Mouse (Mus musculus) neutrophil, adult 65 days (primary cell): ENCODE measurements around the gene Zfp965. TPM values are rescaled to one million over a fixed set of nuclear protein-coding genes. Genes with fewer than 3 reads are reported as not detected.

Experiments
- total RNA-seq: library from RNA; stranded (reverse); gene quantifications from 2 replicates; pipeline ENCODE4 v1.2.4, GENCODE M21; 2023

Zfp965 gene
- 0.36 and 0.41 TPM in 2 replicates for total RNA-seq

DNA sequence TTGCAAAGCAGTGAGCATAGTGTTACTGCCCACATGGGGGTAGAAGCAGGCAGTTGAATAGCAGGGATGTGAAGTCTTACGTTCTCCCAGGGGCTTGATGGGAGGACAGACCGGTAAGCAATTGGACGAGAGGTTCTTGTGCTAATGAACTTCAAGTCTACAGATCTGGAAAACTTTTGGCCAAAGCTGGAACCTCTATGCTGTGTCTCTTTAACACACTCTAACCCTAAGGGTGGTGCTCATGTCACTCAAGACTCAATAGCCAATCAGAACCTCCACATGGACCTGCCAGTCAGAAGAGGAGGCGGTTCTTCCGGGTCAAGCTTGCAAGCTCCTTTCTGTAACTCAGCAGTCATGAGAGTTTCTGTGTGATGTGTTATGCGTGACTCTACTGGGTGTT is at the start of gene Zfp965:
Zfp965 (plus strand) TSS at position 301 of the 400 bp plus-strand sequence.

GRCm38 (mm10) chr2:175435707-175436106 is 34.1 kb upstream of the Zfp965 start, which contains the start of gene Gm4724:
Gm4724 (minus strand) TSS chr2:175435807.

Other genes starting within 250 kb of the Zfp965 start
- gene Gm14440, start 194.9 kb upstream of the Zfp965 start, total RNA-seq, result 0.84 TPM in 1 of 2 replicates, not detected in the other
- 2.0 and 2.3 TPM in 2 replicates for gene Gm4631, start 131.8 kb upstream of the Zfp965 start, total RNA-seq
- 0.32 and 0.60 TPM in 2 replicates for gene Zfp968, start 97.5 kb upstream of the Zfp965 start, total RNA-seq
- gene Gm4724, start 34.2 kb upstream of the Zfp965 start, total RNA-seq, result not detected in 2 replicates
- gene Gm11007, start 174.0 kb downstream of the Zfp965 start, total RNA-seq, result not detected in 2 replicates
- not detected in 2 replicates for gene Zfp969, start 233.7 kb downstream of the Zfp965 start, total RNA-seq